Mouse (Mus musculus): Measurements from ENCODE around the gene A630095N17Rik.

- no peak for TF ChIP-seq POLR2A (IDR thresholded peaks at IDR 0.05; ENCODE audit: control insufficient read depth, extremely low read depth, insufficient read depth, low read length, poor library complexity)
- TF ChIP-seq CTCF (IDR thresholded peaks at IDR 0.05; ENCODE audit: borderline replicate concordance, control insufficient read depth, extremely low read depth, insufficient read depth, low read length, poor library complexity): no peak
Observed at GRCm38 (mm10) chr1:75180741-75181140, 51.2 kb downstream of the A630095N17Rik start.
